Mouse (Mus musculus) ES-Bruce4 (cell line): ENCODE data around the gene Sema4c.

Source experiments
- CTCF ChIP-seq: IDR thresholded peaks from one replicate; pipeline ENCODE4 v1.8.1; 2011; ENCODE audit warnings: low read depth, low read length
- EP300 ChIP-seq: IDR thresholded peaks from 2 replicates; pipeline ENCODE4 v1.6.1; 2011; ENCODE audit warnings: low read depth, low read length; ENCODE audit not compliant: insufficient read depth
- POLR2A ChIP-seq: IDR thresholded peaks from one replicate; pipeline ENCODE4 v1.8.1; 2011; ENCODE audit warnings: low read length; ENCODE audit not compliant: insufficient read depth

DNA sequence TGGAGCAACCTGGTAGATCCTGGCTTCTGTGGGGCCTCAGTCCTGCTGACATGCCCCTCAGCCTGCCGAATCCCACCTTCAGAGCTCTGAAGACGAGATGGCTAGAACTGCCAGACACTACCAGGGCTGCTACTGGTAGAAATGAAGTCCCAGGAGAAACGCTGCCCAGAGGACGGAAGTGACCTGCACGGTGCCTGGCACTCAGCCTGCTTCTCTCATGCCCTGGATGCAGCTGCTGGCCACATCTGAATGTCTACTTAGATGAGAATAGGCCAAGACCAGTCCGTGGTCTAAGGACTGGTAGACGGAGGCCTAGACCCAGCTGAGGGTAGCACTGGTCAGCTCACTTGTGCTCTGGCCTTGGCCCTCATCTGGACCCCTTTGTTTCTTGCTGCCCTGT lies 27.2 kb downstream of the Sema4c start:
- TF ChIP-seq CTCF (no peak), POLR2A (no peak), EP300 (no peak)
